Mouse (Mus musculus) brain, embryonic 18.5 days (tissue): ENCODE results near the gene Olfr1264.

Experiments
- DNase-seq: peaks from one replicate; pipeline ENCODE4 v3.0.0-alpha.2; 2012; ENCODE audit warnings: low read depth, low spot score

Olfr1264 gene

GRCm38 (mm10) chr2:90025477-90025876, at the start of gene Olfr1264:
Gene Olfr1264 (minus strand): TSS chr2:90025577.
- no peak for DNase-seq

DNA sequence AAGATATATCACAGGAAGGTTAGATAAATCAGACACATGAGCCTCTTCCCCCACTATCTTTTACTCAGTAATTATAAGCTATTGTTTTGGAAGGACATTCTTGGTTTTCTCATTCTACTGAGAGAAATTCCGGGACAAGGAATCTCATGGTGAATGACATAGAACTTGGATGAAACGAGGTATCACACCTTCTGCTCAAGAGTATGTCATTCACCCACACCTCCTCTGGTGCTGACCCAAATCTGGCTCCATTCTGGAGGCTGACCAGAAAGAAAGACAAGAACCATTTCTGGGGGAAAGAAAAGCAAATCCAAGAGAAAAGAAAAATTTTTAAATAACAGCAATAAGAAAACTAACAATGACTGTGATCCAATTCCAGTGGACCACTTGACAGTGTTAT, 44.7 kb upstream of the Olfr1264 start:
- no peak for DNase-seq

GRCm38 (mm10) chr2:90063494-90063893, 38.1 kb upstream of the Olfr1264 start, which contains the start of gene Olfr140:
Gene Olfr140 (minus strand): TSS chr2:90063594.
- no peak for DNase-seq

- no peak for DNase-seq
These were observed 9.7 kb upstream of the Olfr1264 start, which contains the start of gene Olfr1265 for GRCm38 (mm10) chr2:90035037-90035436. Gene Olfr1265 (plus strand): TSS chr2:90035337.

GRCm38 (mm10) chr2:90011831-90012230, 13.5 kb downstream of the Olfr1264 start, which contains the start of gene Olfr1263:
Gene Olfr1263 (plus strand): TSS chr2:90012131.
- no peak for DNase-seq

DNA sequence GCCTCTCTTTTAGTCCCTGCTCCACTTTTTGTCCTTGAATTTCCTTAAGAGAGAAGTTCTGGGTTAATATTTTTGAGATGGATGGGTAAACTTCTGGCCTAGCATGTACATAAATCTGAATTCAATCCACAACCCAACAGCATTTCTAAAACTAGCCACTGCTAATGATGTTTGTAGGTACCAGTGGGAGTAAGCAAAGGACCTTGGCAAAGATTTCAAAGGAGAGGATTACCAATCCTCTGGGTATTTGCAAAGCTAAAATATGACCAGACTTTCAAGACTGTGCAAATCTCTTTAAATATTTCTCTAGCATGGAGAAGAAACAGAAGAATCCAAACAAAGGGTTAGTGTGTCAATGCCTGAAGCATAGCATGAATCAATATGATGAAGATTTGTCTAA, 25.5 kb downstream of the Olfr1264 start, which contains the start of gene Olfr1262:
TSS of gene Olfr1262 (plus strand) at position 301 of the 400 bp plus-strand sequence.
- DNase-seq = no peak

- no peak for DNase-seq
These were observed 34.5 kb downstream of the Olfr1264 start, which contains the start of gene Olfr1261 for GRCm38 (mm10) chr2:89990921-89991320. Gene Olfr1261 (plus strand): TSS chr2:89991221.

GRCm38 (mm10) chr2:89977709-89978108, 47.7 kb downstream of the Olfr1264 start:
- DNase-seq = no peak

DNA sequence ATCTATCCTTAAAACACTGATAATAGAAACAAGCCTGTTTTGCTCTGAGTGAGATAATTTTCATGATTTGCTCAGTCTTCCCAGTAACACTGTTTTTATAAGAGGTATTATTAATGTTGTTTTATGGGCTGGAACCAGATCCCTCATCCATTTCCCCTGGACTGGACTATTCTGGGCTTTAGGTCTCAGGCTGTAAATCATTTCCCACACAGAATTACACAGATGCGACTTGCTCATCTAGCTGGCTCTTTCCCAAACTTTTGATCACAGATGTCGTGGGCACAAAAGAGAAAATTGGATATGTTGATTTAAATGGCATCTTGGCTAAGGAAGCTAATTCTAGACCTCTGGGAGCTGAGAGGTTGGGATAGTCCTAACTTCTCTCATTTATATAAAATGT, 51.2 kb downstream of the Olfr1264 start, which contains the start of gene Olfr1260:
TSS of gene Olfr1260 (plus strand) at position 157 of the 400 bp plus-strand sequence.
- no peak for DNase-seq
